Mouse (Mus musculus) limb, embryonic 14.5 days (tissue): ENCODE data around the gene Rxfp2. TPM values are rescaled to one million over a fixed set of nuclear protein-coding genes. Genes with fewer than 3 reads are reported as not detected.

ENCODE experiments used
- ATAC-seq: fragments of 200-750 bp; cut with Nextera tagmentation; 2 replicates; pipeline ENCODE4 v1.8.0; 2017; ENCODE audit warnings: low read depth, moderate number of reproducible peaks, moderate TSS enrichment; ENCODE audit not compliant: low FRiP score
- DNase-seq: peaks from one replicate; pipeline ENCODE4 v3.0.0-alpha.2; 2015; ENCODE audit warnings: low spot score
- H3K27ac ChIP-seq: fragments of 300-500 bp; sonication (generic); replicated peaks from 2 replicates; pipeline ENCODE4 v1.5.1; 2014; ENCODE audit warnings: low read depth, mild to moderate bottlenecking, low read length, moderate library complexity, mixed read lengths
- H3K27me3 ChIP-seq: fragments of 300-500 bp; sonication (generic); 2 replicates; pipeline ENCODE4 v1.6.1; 2014; ENCODE audit warnings: low read length, mixed read lengths; ENCODE audit not compliant: control insufficient read depth, insufficient read depth
- H3K36me3 ChIP-seq: fragments of 300-500 bp; sonication (generic); 2 replicates; pipeline ENCODE4 v1.6.1; 2014; ENCODE audit warnings: mild to moderate bottlenecking, low read length, moderate library complexity, mixed read lengths; ENCODE audit not compliant: control insufficient read depth, insufficient read depth
- H3K4me1 ChIP-seq: fragments of 300-500 bp; sonication (generic); 2 replicates; pipeline ENCODE4 v1.6.1; 2014; ENCODE audit warnings: antibody characterized with exemption, low read length, mixed read lengths; ENCODE audit not compliant: control insufficient read depth, insufficient read depth
- H3K4me2 ChIP-seq: fragments of 300-500 bp; sonication (generic); replicated peaks from 2 replicates; pipeline ENCODE4 v1.6.1; 2014; ENCODE audit warnings: low read depth, mild to moderate bottlenecking, low read length, moderate library complexity; ENCODE audit not compliant: severe bottlenecking
- H3K4me3 ChIP-seq: fragments of 300-500 bp; sonication (generic); replicated peaks from 2 replicates; pipeline ENCODE4 v1.5.1; 2014; ENCODE audit warnings: low read length
- H3K9ac ChIP-seq: fragments of 300-500 bp; sonication (generic); 2 replicates; pipeline ENCODE4 v1.6.1; 2014; ENCODE audit warnings: mild to moderate bottlenecking, low read depth, low read length, moderate library complexity; ENCODE audit not compliant: severe bottlenecking
- H3K9me3 ChIP-seq: fragments of 300-500 bp; sonication (generic); 2 replicates; pipeline ENCODE4 v1.6.1; 2016; ENCODE audit warnings: low read length; ENCODE audit not compliant: control insufficient read depth
- POLR2A ChIP-seq: fragments of 200-500 bp; IDR thresholded peaks from 2 replicates; pipeline ENCODE4 v1.8.0; 2012; ENCODE audit warnings: inconsistent platforms, mild to moderate bottlenecking, moderate library complexity, borderline replicate concordance; ENCODE audit not compliant: insufficient read depth, insufficient read length; ENCODE audit errors: extremely low read depth
- WGBS: fragments of 180-500 bp; shearing (Covaris S2); extraction: QIAGEN DNeasy Blood & Tissue Kit; methylation state at CpG from one replicate; pipeline ENCODE4 v1.1.7; 2014; 5-methylcytosine and 5-hydroxymethylcytosine counted together
- polyA plus RNA-seq, 2 experiments: library from polyadenylated mRNA; depleted of rRNA in 1 of 2; stranded (reverse) in 1 of 2; unstranded in 1 of 2; fragments of >200 nt; fragmentation: Nextera tagmentation in 1 of 2; extraction: Ambion mirVana in 1 of 2; gene quantifications; 2 replicates each; pipeline versions ENCODE4 v1.2.1 to v1.2.3; 2012 to 2014

Gene Rxfp2
- 0.31 and 2.8 TPM in 2 replicates for polyA plus RNA-seq (2012; rRNA removed)
- 0.19 TPM in 1 of 2 replicates, not detected in the other for polyA plus RNA-seq (2014; fragmentation: Nextera tagmentation; extraction: Ambion mirVana)

DNA sequence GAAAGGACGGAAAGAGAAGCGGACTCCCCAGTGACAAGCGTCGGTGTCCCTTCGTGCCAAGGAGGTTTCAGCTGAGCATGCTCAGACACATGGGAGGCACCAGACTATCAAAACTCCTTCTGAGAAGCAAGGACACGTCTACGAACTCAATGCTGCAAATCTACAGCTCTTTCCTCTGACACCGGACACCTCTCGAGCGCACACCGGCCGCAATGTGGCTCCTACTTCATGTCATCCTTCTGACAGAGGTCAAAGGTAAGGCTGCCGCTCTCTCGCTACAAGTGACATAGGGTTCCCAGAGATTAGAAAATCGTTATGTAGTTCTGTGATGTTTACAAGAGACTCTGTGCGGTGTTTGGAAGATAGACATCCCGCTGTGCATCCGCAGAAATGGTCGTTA lies at the start of gene Rxfp2:
Gene Rxfp2, plus strand, starts transcription at position 20 of the 400 bp plus-strand sequence.
- ATAC-seq (no peak), DNase-seq (no peak)
- Histone ChIP-seq H3K4me2 (no peak within 1 kb of the TSS), H3K4me1 (no peaks in the 10 kb centered on the region), H3K4me3 (no peak within 1 kb of the TSS), H3K9me3 (no peaks in the 10 kb centered on the region), H3K27me3 (peaks cover 14% of the 10 kb centered on the region; the same call in 1 of the 2 replicates), H3K9ac (no peak within 1 kb of the TSS), H3K36me3 (no peaks in the 10 kb centered on the region), H3K27ac (no peak within 1 kb of the TSS)
- WGBS = 44% methylated on average over 19 of the region's 19 CpGs
- no peak for TF ChIP-seq POLR2A

- no peaks in the 10 kb centered on the region for H3K4me1 ChIP-seq
- H3K4me3 ChIP-seq = no peak overlapping the region
- 87% methylated on average over 11 of the region's 11 CpGs for WGBS
- TF ChIP-seq POLR2A = no peak
- no peak for DNase-seq
- H3K36me3 ChIP-seq = no peaks in the 10 kb centered on the region
- H3K27ac ChIP-seq = no peak overlapping the region
- H3K27me3 ChIP-seq = no peaks in the 10 kb centered on the region
- no peak overlapping the region for H3K9ac ChIP-seq
- no peaks in the 10 kb centered on the region for H3K9me3 ChIP-seq
- ATAC-seq = no peak
- no peak overlapping the region for H3K4me2 ChIP-seq
Measured at GRCm38 (mm10) chr5:149970261-149970660, 48.2 kb upstream of the Rxfp2 start.

- Histone ChIP-seq H3K9ac (no peak overlapping the region), H3K4me1 (peaks cover 5% of the 10 kb centered on the region; the same call in 1 of the 2 replicates), H3K9me3 (no peaks in the 10 kb centered on the region), H3K27ac (no peak overlapping the region), H3K36me3 (no peaks in the 10 kb centered on the region), H3K27me3 (no peaks in the 10 kb centered on the region), H3K4me2 (no peak overlapping the region), H3K4me3 (no peak overlapping the region)
- WGBS = 85% methylated on average over 2 of the region's 2 CpGs
- no peak for TF ChIP-seq POLR2A
- DNase-seq (no peak), ATAC-seq (no peak)
Measured at GRCm38 (mm10) chr5:149977027-149977426, 41.4 kb upstream of the Rxfp2 start.

- no peaks in the 10 kb centered on the region for H3K9me3 ChIP-seq
- TF ChIP-seq POLR2A = no peak
- 78% methylated on average over 4 of the region's 4 CpGs for WGBS
- H3K4me2 ChIP-seq = no peak overlapping the region
- DNase-seq (no peak), ATAC-seq (no peak)
- no peak overlapping the region for H3K27ac ChIP-seq
- H3K27me3 ChIP-seq = no peaks in the 10 kb centered on the region
- H3K4me1 ChIP-seq = peaks cover 5% of the 10 kb centered on the region; the same call in 1 of the 2 replicates
- no peaks in the 10 kb centered on the region for H3K36me3 ChIP-seq
- no peak overlapping the region for H3K4me3 ChIP-seq
- no peak overlapping the region for H3K9ac ChIP-seq
Measured at GRCm38 (mm10) chr5:149983621-149984020, 34.9 kb upstream of the Rxfp2 start.

DNA sequence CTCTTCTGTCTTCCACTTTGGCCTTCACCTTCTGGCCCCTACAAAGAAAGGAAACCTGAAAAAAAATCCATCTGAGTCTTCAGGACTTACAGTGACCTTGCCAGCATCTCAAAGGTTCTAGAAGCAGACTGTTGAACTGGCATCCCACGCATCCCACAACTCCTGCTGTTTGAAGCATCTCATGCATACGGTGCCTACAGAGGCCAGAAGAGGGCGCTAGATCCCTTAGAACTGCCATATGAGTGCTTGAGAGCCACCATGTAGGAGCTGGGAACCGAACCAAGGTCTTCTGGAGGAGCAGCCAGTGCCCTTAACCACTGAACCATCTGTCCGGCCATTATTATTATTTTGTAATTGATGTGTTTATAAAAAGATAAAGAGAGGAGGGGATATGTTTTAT lies 23.9 kb upstream of the Rxfp2 start:
- no peak for TF ChIP-seq POLR2A
- no peaks in the 10 kb centered on the region for H3K9me3 ChIP-seq
- no peak for ATAC-seq
- H3K36me3 ChIP-seq = no peaks in the 10 kb centered on the region
- no peak overlapping the region for H3K4me3 ChIP-seq
- H3K4me2 ChIP-seq = no peak overlapping the region
- H3K27ac ChIP-seq = no peak overlapping the region
- 77% methylated on average over 5 of the region's 5 CpGs for WGBS
- no peaks in the 10 kb centered on the region for H3K4me1 ChIP-seq
- no peak overlapping the region for H3K9ac ChIP-seq
- no peaks in the 10 kb centered on the region for H3K27me3 ChIP-seq
- DNase-seq = no peak

GRCm38 (mm10) chr5:149996614-149997013 lies 21.9 kb upstream of the Rxfp2 start:
- Histone ChIP-seq H3K36me3 (no peaks in the 10 kb centered on the region), H3K4me1 (no peaks in the 10 kb centered on the region), H3K4me3 (no peak overlapping the region), H3K9ac (no peak overlapping the region), H3K27me3 (no peaks in the 10 kb centered on the region), H3K4me2 (no peak overlapping the region), H3K9me3 (no peaks in the 10 kb centered on the region), H3K27ac (no peak overlapping the region)
- DNase-seq = no peak
- ATAC-seq = no peak
- no peak for TF ChIP-seq POLR2A
- WGBS = 93% methylated on average over 4 of the region's 4 CpGs
